Mouse (Mus musculus): ENCODE measurements at regions not wholly inside any gene's neighbourhood (a gene's known extent, or its start where the extent isn't known, plus 50 kb on each side); places are given as distances from the start of the nearest gene placed in this dataset.
A peak's percentile ranks its signal among the peaks of the same experiment; 100 is the strongest.

DNA sequence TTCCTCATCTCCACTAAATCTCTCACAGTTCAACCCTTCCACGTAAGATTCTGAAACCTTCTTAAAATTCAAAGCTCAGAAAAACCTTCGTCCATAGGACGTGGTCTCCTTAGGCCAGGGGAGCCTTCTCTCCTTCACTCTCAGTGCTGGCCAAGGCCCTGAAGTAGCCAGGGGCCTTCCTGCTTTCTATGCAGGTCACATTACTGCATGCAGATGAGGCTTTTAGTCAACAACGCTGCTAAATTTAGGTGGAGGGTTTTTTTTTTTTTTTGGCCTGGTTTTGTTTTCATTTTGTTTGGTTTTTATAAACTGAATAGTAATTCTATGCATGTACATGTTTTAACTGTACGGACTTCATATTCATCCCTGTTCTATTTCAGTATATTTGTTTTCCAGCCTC is 214.5 kb upstream of the Acvr2a start:
- DNase-seq: no peak
- intact Hi-C loops (cut with DNase I): no loop called here

DNA sequence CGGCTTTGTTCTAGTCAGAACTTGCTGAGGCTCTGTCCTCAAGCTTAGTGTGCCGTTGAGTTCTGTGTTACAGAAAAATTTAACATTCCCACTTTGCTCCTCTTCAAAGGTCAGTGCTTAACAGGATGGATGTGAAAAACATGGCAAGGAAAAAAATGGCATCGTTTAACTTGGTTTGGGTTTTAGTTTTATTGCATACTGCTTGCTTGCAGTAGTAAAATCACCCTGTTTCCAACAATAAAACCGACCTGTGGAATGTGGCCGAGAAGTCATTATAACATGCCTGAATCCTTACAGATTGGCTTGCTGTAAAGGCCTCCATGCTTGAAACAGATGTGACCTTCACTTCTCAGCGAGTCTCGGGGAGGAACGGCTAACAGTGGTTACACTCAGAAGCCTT is 212.1 kb upstream of the Acvr2a start:
- intact Hi-C loops (cut with DNase I): loop anchor here (10.0 kb wide), 1 partner anchor 283 kb away; no protein-coding TSS in a partner anchor
- DNase-seq: no peak

DNA sequence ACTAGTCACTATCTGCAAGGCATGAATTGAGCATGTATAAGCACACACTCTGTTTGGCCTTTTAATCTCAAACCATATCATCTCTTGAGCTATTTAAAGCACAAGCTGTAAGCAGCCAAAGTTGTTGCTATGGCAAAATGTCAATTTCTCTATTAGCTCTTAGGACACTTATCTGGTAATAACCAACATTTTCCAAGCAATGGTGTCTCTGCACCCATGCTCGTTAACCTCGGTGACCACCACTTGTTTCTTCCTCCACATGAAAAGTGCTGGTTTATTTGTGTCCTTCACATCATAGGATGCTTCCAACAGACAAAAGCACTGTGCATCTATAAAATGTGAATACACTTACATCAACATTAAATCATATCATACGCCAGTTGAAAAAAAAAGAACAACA is 204.4 kb upstream of the Acvr2a start:
- intact Hi-C loops (cut with DNase I): loop anchor here (10.0 kb wide), 1 partner anchor 275 kb away; no protein-coding TSS in a partner anchor
- no peak for DNase-seq

DNA sequence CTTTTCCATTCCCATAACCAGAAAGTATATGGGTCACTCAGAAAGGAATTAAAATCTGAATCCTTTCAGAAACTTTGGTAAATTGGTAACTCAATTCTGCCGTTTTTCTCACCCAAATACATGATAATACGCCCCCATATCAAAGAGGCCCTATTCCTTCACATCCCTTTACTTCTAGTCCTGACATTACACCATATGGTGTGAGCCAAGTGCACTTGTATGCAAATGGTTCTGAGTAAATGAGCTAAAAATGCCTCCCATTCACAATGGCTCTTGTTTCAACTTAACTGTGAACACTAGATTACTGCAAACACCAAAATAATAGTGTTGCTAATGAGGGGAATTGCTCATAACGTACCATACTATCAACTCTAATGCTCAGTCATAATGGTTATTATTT is 201.7 kb upstream of the Acvr2a start:
- no peak for DNase-seq
- intact Hi-C loops (cut with DNase I): no loop called here

DNA sequence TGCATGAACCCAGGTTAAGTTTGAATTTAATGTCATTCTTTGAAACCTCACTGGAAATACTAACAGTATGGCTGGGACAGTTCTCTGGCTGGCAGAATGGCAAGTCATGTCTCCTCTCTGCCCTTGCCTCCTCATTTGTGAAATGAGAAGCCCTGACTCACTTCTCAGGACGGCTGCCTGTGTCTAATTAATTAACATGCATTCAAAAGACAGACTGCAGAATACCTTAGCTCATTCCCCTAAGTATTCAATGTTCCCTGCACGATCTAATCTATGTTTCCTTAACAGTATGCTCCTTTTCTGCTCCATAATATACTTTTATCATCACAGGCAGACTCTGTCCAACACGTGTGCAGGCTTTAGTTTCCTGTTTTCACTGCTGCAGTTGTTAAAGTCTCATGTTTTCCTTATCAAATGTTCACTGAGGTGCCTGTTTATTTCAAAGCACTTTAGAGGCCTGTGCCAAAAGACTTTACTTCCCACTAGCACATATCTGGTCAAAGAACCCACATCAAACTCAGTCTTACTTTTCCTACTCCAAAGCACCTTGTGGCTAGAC is 196.7 kb upstream of the Acvr2a start:
- intact Hi-C loops (cut with DNase I): loop anchor here (5.0 kb wide), 1 partner anchor 75 kb away; no protein-coding TSS in a partner anchor
- no peak for DNase-seq

DNA sequence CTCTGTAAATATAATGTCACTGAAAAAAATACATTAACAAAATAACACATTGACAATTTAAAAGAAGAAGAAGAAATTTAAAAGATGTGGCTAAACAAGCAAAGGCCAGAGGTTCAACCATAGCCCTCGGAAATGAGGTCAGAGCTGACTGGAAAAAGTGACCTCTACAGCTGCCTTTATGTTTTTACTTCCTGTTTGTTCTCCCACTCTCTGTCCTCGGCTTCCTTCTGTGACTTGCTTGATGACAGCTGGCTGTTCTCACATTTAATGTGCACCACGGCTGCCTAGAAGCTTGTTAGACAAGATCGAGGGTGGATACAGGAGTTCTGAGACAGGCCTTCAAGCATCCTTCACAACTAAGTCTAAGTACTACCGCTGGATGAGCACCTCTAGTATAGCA is 194.9 kb upstream of the Acvr2a start:
- no peak for DNase-seq

DNA sequence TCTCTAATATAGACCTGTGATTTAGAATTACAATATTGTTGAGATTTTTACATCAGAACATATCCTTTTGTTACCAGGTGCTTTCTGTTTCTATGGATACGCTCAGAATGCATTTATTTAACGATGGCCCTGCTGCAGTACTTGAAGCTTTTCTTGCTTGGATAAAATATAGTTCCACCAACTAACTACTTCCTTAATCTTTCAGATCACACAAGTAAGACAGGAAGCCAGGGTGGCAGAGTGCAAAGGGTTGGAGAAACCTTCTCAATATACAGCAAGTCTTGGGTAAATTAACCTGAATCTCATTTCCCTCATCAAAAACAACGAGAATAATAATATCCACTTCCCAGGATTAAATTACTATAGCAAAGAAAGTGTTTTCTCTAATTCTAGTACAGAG is 193.1 kb upstream of the Acvr2a start:
- no peak for DNase-seq
- intact Hi-C loops (cut with DNase I): no loop called here

More for the DNA sequence above, 194.9 kb upstream of the Acvr2a start:
- intact Hi-C loops (cut with DNase I): loop anchor here (5.0 kb wide), 1 partner anchor 77 kb away; no protein-coding TSS in a partner anchor

DNA sequence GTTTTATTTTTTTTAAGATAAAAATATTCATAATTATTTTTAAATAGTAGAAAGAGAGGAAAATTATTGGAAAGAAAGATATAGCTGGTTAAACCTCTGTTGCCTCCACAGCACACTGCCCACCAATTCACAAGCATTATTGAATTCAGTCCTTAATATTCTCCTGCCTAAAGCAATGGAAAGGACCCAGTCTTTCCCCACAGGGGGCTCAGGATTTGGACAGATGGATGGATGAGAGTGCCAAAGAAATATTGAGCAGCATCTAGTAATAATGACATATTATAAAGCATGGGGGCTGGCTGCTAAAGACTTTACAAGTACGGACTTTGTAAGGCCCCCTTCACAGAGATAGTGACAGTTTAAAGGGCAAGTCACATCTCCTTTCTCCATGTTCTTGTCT is 191.6 kb upstream of the Acvr2a start:
- DNase-seq: no peak
- intact Hi-C loops (cut with DNase I): no loop called here

DNA sequence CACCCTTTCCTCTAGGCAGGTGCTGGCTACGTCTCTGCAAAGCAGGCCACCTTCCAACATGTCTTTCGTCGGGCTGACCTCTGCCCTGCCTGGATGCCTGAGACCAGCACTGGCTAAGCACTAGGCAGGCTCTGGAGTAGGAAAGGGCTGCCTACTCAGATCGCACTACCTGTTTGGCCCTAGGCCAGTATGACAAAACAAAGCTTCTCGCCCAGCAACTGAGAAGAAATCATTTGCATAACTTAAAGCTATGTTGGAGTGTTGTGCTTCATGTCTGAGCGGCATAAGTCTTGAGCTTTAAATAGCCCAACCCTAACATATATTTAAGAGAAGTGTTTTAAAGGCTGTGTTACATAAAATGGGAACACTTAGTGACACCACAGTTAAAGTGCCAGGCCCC is 189.9 kb upstream of the Acvr2a start:
- peak in 1 of 2 experiments; percentile 9 for DNase-seq
- intact Hi-C loops (cut with DNase I): no loop called here

DNA sequence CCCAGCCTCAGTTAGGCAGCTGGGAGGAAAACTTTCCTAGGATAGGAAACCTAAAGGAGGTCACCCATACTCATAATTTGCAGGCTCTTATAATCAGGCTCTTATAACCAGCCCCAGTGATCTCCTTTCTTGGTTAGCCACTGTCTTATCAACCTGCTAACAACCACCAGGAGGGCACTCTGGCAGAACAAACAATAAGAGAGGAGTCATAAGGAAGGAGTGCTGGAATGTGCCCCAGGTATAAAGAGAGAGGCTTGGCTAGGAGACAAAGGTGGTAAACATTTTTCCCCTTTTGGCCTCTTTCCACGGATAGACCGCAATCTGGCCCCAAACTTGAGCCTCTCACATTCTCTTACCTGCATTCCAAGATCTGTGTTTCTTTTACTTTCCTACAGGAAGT is 189.4 kb upstream of the Acvr2a start:
- DNase-seq: no peak
- intact Hi-C loops (cut with DNase I): no loop called here

DNA sequence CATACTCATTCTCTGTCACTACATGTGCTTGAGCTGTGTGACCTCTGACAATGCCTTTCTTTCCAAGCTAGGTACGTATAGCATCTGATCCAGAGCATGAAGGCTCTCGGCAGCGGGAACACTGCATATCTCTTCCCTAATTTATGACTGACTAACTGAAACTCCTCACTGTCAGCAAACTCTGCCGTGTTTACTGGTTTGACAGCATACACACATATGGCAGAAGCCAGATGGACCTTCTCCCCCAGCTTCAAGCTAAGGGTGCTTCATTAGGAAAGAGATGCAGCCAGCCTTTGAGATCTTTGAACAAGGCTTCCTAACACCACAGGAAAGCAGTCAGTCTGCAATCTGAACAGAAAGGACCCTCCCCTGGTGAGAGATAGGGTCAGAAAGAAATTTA is 186.9 kb upstream of the Acvr2a start:
- intact Hi-C loops (cut with DNase I): no loop called here
- DNase-seq: no peak

DNA sequence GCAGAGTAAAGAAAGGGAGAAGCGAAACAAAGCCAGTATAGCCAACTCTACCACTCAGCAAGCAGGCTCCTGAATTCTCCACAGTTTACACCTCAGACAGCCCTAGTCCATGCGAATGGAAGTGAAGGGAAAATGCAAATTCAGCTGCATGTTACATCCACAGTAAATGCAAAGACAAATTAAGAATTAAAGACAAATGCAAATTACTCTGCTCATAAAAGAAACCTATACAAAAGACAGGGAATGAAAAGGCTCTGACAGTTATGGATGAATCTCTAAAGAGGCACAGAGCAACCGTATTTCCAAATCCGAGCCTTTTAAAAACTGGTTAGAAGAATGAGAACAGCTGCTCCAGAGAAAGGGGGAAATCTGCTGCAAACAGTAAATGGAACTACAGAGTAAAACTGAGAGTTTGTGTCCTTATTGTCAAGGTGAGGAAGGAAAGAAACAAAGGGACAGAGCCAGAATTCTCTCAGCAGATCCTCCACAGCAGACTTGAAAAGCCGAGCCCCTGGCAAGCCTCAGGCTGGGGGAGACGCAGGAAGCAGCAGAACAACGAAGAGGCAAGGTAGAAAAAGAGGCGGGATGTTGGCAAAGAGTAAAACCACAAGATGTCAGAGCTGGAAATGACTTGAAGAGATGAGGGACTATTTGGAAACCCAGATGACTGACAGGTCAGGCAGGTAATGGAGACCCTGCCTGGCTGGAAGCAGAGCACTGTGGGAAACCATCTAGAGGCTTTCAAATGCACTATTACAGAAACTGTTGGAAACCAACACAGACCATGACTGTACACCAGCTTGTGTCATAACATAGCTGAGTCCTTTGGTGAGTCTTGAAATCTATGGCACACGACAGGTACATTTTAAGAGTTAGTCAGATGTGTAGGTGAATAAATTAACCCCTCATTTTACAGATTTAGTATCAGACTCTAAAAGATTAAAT is 184.5 kb upstream of the Acvr2a start:
- intact Hi-C loops (cut with DNase I): no loop called here
- DNase-seq: no peak

DNA sequence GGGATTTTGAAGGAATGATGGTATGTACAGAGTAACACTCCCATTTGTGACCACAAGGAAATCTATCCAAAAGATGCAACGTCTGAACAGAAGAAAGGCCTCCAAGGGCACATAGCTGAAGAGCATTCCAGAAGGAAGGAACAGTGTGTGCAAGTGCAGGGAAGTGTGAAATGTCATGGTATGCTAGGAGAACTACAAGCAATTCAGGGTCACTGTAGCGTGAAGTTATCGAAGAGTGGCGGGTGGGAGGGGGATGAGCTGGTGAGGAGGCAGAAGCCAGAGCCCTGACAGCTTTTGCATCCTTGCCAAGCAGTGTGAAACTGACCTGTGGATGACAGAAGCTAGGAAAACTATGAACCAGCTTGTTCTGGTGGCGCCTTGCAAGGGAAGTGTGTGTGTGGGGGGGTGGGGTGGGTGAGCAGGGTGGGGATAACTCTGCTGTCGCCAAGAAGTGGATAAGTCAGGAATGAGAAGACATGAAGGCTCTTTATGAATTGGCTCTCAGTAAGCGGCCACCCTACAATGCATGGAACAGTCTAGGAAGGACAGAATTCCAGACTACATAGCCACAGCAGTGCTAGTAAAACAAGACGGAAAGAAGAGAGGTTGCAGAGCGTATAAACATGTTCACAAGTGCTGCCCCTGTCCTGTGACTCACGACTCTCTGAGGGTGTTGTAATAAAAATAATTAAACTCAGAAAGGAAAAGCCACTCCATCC is 179.3 kb upstream of the Acvr2a start:
- DNase-seq: no peak
- intact Hi-C loops (cut with DNase I): no loop called here

DNA sequence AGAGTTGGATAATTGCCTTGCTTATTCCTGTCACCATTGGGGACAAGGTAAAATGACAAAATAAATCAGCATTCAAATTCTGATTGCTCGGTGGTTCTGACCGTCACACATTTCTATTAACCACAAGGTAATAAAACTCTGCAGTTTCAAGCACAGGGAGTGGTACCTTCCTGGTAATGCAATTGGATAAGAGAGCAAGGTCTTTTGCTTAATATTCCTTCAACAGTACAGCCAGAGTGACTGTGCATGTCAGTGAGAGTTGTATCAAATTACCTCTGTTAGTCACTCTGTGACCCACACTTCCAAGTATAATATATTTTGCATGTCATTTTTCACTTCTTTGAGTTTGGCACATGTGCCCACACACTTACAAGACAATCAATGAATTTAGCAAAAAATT is 177.8 kb upstream of the Acvr2a start:
- no peak for DNase-seq
- intact Hi-C loops (cut with DNase I): no loop called here

DNA sequence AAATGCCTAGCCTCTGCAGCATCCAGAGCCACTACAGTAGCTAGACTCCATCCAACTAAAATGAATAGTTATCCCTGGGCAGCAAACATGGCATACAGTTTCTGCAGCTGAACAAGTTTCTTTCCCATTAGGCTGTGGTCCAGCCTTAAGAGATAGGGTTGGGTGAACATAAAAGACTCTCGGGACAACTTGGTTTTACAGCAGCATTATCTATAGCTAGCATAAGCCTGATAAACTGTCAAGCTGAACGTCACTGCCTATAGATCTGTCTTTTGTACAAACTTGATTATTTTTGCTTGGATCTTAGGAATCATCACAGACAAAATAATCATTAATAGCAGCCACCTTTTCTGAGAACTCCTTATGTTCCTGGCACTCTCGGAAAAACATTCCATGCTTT is 169.8 kb upstream of the Acvr2a start:
- intact Hi-C loops (cut with DNase I): no loop called here
- no peak for DNase-seq

DNA sequence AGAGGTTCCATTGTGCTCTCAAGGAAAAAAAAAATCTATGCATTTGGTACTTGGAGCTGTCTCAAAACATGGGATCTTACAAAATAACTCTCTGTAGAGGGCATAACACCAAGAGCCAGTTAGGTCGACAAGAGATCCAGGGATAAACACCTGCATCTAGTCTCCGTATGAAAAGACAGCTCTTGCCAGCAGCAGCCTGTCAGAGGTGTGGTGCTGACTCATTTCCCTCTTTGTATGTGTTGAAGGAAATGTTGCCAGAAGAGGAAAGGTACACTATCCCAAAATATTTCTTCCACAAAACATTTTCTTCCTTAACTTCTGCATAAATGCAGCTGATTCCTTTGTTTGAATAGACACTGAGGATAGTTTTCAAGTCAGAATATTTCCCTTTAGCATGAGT is 163.6 kb upstream of the Acvr2a start:
- intact Hi-C loops (cut with DNase I): no loop called here
- DNase-seq: no peak

DNA sequence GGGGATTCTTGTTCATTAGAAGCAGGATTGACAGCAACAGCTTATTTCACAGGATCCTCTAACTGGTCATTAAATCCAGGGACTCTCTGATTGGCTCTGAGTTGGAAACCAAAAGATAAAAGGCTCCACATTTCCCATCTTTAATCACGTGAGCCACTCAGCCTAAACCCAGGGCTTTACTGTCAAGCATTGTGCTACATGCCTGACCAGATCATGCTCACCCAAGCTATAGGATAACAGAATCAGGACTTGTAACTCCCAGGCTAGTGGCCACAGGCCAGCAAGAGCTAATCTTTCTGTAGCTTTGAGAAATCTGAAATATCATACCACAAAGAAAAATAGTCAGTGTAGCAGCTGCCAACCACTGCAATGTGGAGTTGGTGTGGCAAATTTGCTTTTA is 152.7 kb upstream of the Acvr2a start:
- intact Hi-C loops (cut with DNase I): no loop called here

DNA sequence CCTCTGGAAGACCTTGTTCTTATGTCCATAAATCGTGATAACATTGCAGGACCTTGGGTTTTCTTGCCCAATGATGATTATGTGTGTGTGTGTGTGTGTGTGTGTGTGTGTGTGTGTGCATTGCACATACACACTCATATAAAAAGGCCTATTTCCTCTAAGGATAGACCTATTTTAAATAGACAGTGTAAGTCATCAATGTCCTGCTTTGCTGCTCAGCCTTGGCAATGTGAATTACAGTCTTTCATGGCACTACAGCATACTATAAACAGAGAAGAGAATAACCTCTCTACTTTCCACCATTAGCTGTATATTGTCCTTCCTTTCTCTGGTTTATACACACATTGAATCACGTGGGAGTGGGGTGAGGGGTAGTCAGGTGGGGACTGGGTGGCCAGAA is 148.8 kb upstream of the Acvr2a start:
- intact Hi-C loops (cut with DNase I): no loop called here
- no peak for DNase-seq

More for the DNA sequence above, 152.7 kb upstream of the Acvr2a start:
- DNase-seq: no peak

DNA sequence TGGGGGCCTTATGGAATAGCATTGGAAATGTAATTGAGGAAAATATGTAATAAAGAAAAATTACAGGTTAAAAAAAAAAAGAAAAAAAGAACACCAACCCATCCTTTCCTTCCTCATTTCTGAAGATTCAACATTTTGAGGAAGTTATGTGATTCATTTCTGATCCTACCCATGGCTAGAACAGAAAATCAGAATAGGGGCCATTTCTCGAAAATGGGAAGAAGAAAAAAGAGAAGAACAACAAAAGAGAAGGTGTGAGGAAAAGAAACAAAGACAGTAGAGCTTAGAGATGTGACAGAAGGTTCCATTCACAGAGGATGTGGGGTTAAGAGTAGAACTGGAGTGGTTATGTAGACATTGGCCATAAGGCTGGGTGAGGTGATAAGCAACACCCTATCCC is 124.8 kb upstream of the Acvr2a start:
- intact Hi-C loops (cut with DNase I): no loop called here
- no peak for DNase-seq

DNA sequence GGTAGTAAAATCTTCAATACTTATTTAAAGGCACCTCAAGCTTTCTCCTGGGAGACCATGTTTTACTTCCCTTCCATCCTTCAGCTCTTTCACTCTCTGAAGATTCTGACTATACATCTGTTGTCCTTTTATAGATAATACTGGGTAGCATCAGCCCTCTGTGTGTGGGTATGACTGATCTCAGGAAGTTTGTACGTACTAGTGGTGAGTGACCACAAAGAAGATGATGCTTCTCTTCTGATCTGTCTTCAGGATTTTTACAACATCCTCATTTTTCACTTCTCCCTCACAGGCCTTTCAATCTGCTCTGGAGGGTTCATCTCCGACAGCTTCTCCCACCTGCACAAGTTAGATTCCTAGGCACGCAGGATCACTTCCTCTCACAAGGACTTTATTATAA is 119.4 kb upstream of the Acvr2a start:
- intact Hi-C loops (cut with DNase I): no loop called here
- DNase-seq: no peak

DNA sequence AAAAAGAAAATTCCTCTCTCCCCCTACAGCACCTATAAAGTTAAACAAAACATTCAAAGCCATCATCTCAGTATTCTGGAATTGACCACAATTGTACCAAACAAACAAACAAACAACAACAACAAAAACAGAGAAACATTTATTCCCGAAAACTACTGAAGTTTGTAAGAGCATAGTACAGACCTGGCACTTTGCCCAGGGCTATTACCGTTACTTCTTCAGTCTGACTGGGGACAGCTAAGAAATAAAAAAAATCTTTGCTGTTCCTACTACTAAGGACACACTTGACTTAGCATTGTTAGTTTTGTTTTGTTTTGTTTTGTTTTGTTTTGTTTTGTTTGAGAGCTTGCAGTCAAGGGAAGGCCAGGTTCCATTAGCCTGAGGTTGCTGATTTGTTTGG is 113.0 kb upstream of the Acvr2a start:
- intact Hi-C loops (cut with DNase I): no loop called here
- no peak for DNase-seq

Data from heart, postnatal 36 days (tissue).